Mouse (Mus musculus) liver, embryonic 13.5 days (tissue): Measurements from ENCODE around the gene Lgi4. TPM values are rescaled to one million over a fixed set of nuclear protein-coding genes. Genes with fewer than 3 reads are reported as not detected.
A peak's percentile ranks its signal among the peaks of the same experiment; 100 is the strongest.

Experiments
- ATAC-seq: fragments of 200-750 bp; cut with Nextera tagmentation; 2 replicates; pipeline ENCODE4 v1.8.0; 2017; ENCODE audit warnings: low read depth, mild to moderate bottlenecking, moderate number of reproducible peaks, moderate library complexity
- DNase-seq: peaks from one replicate; pipeline ENCODE4 v3.0.0; 2022
- H3K27ac ChIP-seq: fragments of 300-500 bp; sonication (generic); 2 replicates; pipeline ENCODE4 v1.5.1; 2015; ENCODE audit warnings: moderate library complexity, mild to moderate bottlenecking, inconsistent platforms
- H3K27me3 ChIP-seq: fragments of 300-500 bp; sonication (generic); 2 replicates; pipeline ENCODE4 v1.6.1; 2015; ENCODE audit warnings: mild to moderate bottlenecking, inconsistent platforms
- H3K36me3 ChIP-seq: fragments of 300-500 bp; sonication (generic); 2 replicates; pipeline ENCODE4 v1.6.1; 2015; ENCODE audit warnings: mild to moderate bottlenecking, inconsistent platforms
- H3K4me1 ChIP-seq: fragments of 300-500 bp; sonication (generic); replicated peaks from 2 replicates; pipeline ENCODE4 v1.6.1; 2015; ENCODE audit warnings: inconsistent platforms
- H3K4me2 ChIP-seq: fragments of 300-500 bp; sonication (generic); 2 replicates; pipeline ENCODE4 v1.6.1; 2015; ENCODE audit warnings: inconsistent platforms, mild to moderate bottlenecking, moderate library complexity
- H3K4me3 ChIP-seq: fragments of 300-500 bp; sonication (generic); replicated peaks from 2 replicates; pipeline ENCODE4 v1.5.1; 2015; ENCODE audit warnings: mild to moderate bottlenecking, inconsistent platforms
- H3K9ac ChIP-seq: fragments of 300-500 bp; sonication (generic); 2 replicates; pipeline ENCODE4 v1.6.1; 2015; ENCODE audit warnings: mild to moderate bottlenecking, inconsistent platforms
- H3K9me3 ChIP-seq: fragments of 300-500 bp; sonication (generic); replicated peaks from 2 replicates; pipeline ENCODE4 v1.6.1; 2016; ENCODE audit warnings: inconsistent platforms
- WGBS: fragments of 180-500 bp; shearing (Covaris S2); methylation state at CpG from one replicate; pipeline ENCODE4 v1.1.7; 2015; ENCODE audit not compliant: insufficient replicate concordance; 5-methylcytosine and 5-hydroxymethylcytosine counted together
- polyA plus RNA-seq: library from polyadenylated mRNA; unstranded; fragments of >200 nt; fragmentation: Nextera tagmentation; extraction: Ambion mirVana; gene quantifications from 2 replicates; pipeline ENCODE4 v1.2.1, GENCODE M21; 2015

The Lgi4 gene
- polyA plus RNA-seq, 1 experiment from 2014 or later, result 0.13 TPM

GRCm38 (mm10) chr7:31089721-31090120, 30.6 kb downstream of the Lgi4 start:
- Histone ChIP-seq H3K4me1 (peaks cover under 1% of the 10 kb centered on the region; the same call in 1 of the 2 replicates), H3K9me3 (no peaks in the 10 kb centered on the region), H3K4me2 (no peak overlapping the region), H3K4me3 (no peak overlapping the region), H3K36me3 (no peaks in the 10 kb centered on the region), H3K27me3 (no peaks in the 10 kb centered on the region), H3K9ac (no peak overlapping the region), H3K27ac (no peak overlapping the region)
- 36% methylated on average over 2 of the region's 2 CpGs for WGBS
- DNase-seq (no peak), ATAC-seq (no peak)

GRCm38 (mm10) chr7:31094774-31095501, 35.8 kb downstream of the Lgi4 start:
- no peaks in the 10 kb centered on the region for H3K9me3 ChIP-seq
- no peaks in the 10 kb centered on the region for H3K4me1 ChIP-seq
- H3K9ac ChIP-seq, result no peak overlapping the region
- no peak overlapping the region for H3K4me2 ChIP-seq
- no peaks in the 10 kb centered on the region for H3K27me3 ChIP-seq
- no peaks in the 10 kb centered on the region for H3K36me3 ChIP-seq
- ATAC-seq, result no peak
- no peak overlapping the region for H3K27ac ChIP-seq
- no peak overlapping the region for H3K4me3 ChIP-seq
- WGBS, result 23% methylated on average over 12 of the region's 12 CpGs
- no peak for DNase-seq

- H3K4me1 ChIP-seq, result no peaks in the 10 kb centered on the region
- H3K27me3 ChIP-seq, result no peaks in the 10 kb centered on the region
- H3K4me2 ChIP-seq, result no peak overlapping the region
- ATAC-seq, result no peak
- H3K9ac ChIP-seq, result no peak overlapping the region
- 57% methylated on average over 9 of the region's 9 CpGs for WGBS
- H3K36me3 ChIP-seq, result no peaks in the 10 kb centered on the region
- no peak overlapping the region for H3K4me3 ChIP-seq
- no peak for DNase-seq
- H3K9me3 ChIP-seq, result no peaks in the 10 kb centered on the region
- no peak overlapping the region for H3K27ac ChIP-seq
Observed at GRCm38 (mm10) chr7:31096892-31097564, 37.9 kb downstream of the Lgi4 start.

- 43% methylated on average over 20 of the region's 20 CpGs for WGBS
- peak; percentile 80 for ATAC-seq
- H3K4me1 ChIP-seq, result no peaks in the 10 kb centered on the region
- H3K9me3 ChIP-seq, result no peaks in the 10 kb centered on the region
- H3K36me3 ChIP-seq, result no peaks in the 10 kb centered on the region
- H3K4me2 ChIP-seq, result peak overlapping the region; percentile 42
- no peaks in the 10 kb centered on the region for H3K27me3 ChIP-seq
- DNase-seq, result peak; percentile 52
- H3K27ac ChIP-seq, result no peak overlapping the region
- no peak overlapping the region for H3K9ac ChIP-seq
- H3K4me3 ChIP-seq, result no peak overlapping the region
Observed at GRCm38 (mm10) chr7:31097583-31098248, 38.6 kb downstream of the Lgi4 start.

GRCm38 (mm10) chr7:31098697-31099611, 39.8 kb downstream of the Lgi4 start:
- Histone ChIP-seq H3K9ac (no peak overlapping the region), H3K4me2 (no peak overlapping the region), H3K36me3 (no peaks in the 10 kb centered on the region), H3K9me3 (no peaks in the 10 kb centered on the region), H3K27me3 (no peaks in the 10 kb centered on the region), H3K4me3 (no peak overlapping the region), H3K27ac (no peak overlapping the region), H3K4me1 (no peaks in the 10 kb centered on the region)
- WGBS, result 65% methylated on average over 22 of the region's 22 CpGs
- DNase-seq (no peak), ATAC-seq (no peak)

GRCm38 (mm10) chr7:31099612-31099982, 40.5 kb downstream of the Lgi4 start:
- 76% methylated on average over 6 of the region's 6 CpGs for WGBS
- no peak for ATAC-seq

GRCm38 (mm10) chr7:31100786-31101185, 41.6 kb downstream of the Lgi4 start:
- Histone ChIP-seq H3K9ac (no peak overlapping the region), H3K27ac (no peak overlapping the region), H3K4me2 (no peak overlapping the region), H3K4me3 (no peak overlapping the region), H3K36me3 (no peaks in the 10 kb centered on the region), H3K27me3 (no peaks in the 10 kb centered on the region), H3K4me1 (0 out of 2 replicates have a peak, but pooled peaks cover 5% of the 10 kb centered on the region), H3K9me3 (no peaks in the 10 kb centered on the region)
- DNase-seq, result no peak
- ATAC-seq, result no peak
- 51% methylated on average over 14 of the region's 14 CpGs for WGBS

More at GRCm38 (mm10) chr7:31099612-31099982, 40.5 kb downstream of the Lgi4 start:
- H3K9ac ChIP-seq, result no peak overlapping the region
- H3K4me3 ChIP-seq, result no peak overlapping the region
- no peak for DNase-seq
- no peaks in the 10 kb centered on the region for H3K9me3 ChIP-seq
- H3K27ac ChIP-seq, result no peak overlapping the region
- no peaks in the 10 kb centered on the region for H3K36me3 ChIP-seq
- no peaks in the 10 kb centered on the region for H3K4me1 ChIP-seq
- H3K4me2 ChIP-seq, result no peak overlapping the region
- H3K27me3 ChIP-seq, result no peaks in the 10 kb centered on the region

- H3K4me3 ChIP-seq, result no peak overlapping the region
- H3K4me1 ChIP-seq, result peaks cover 16% of the 10 kb centered on the region; the same call in 1 of the 2 replicates
- H3K27me3 ChIP-seq, result no peaks in the 10 kb centered on the region
- no peak overlapping the region for H3K27ac ChIP-seq
- ATAC-seq, result no peak
- no peaks in the 10 kb centered on the region for H3K36me3 ChIP-seq
- H3K4me2 ChIP-seq, result no peak overlapping the region
- no peak overlapping the region for H3K9ac ChIP-seq
- no peak for DNase-seq
- WGBS, result 34% methylated on average over 15 of the region's 15 CpGs
- no peaks in the 10 kb centered on the region for H3K9me3 ChIP-seq
Observed at GRCm38 (mm10) chr7:31105061-31105768, 46.1 kb downstream of the Lgi4 start.

GRCm38 (mm10) chr7:31106166-31106565, 47.0 kb downstream of the Lgi4 start:
- H3K4me1 ChIP-seq, result peaks cover 20% of the 10 kb centered on the region
- no peak overlapping the region for H3K4me3 ChIP-seq
- no peaks in the 10 kb centered on the region for H3K9me3 ChIP-seq
- H3K36me3 ChIP-seq, result no peaks in the 10 kb centered on the region
- H3K4me2 ChIP-seq, result no peak overlapping the region
- H3K27me3 ChIP-seq, result no peaks in the 10 kb centered on the region
- 37% methylated on average over 3 of the region's 3 CpGs for WGBS
- no peak for ATAC-seq
- no peak for DNase-seq
- no peak overlapping the region for H3K27ac ChIP-seq
- H3K9ac ChIP-seq, result no peak overlapping the region

GRCm38 (mm10) chr7:31107781-31108180, 48.6 kb downstream of the Lgi4 start:
- DNase-seq, result no peak
- H3K9ac ChIP-seq, result no peak overlapping the region
- peaks cover 35% of the 10 kb centered on the region for H3K4me1 ChIP-seq
- no peak overlapping the region for H3K4me2 ChIP-seq
- H3K9me3 ChIP-seq, result no peaks in the 10 kb centered on the region
- H3K4me3 ChIP-seq, result no peak overlapping the region
- no peak overlapping the region for H3K27ac ChIP-seq
- ATAC-seq, result no peak
- 72% methylated on average over 11 of the region's 11 CpGs for WGBS
- H3K36me3 ChIP-seq, result no peaks in the 10 kb centered on the region
- no peaks in the 10 kb centered on the region for H3K27me3 ChIP-seq
